Mouse (Mus musculus): ENCODE measurements around the gene Rcn3. TPM values are rescaled to one million over a fixed set of nuclear protein-coding genes. Genes with fewer than 3 reads are reported as not detected.
A peak's percentile ranks its signal among the peaks of the same experiment; 100 is the strongest.

Rcn3 gene
- total RNA-seq, 2 experiments from 2014 or later = 57.2 to 80.5 TPM

GRCm38 (mm10) chr7:45081016-45081415, 11.0 kb downstream of the Rcn3 start:
- intact Hi-C loops (cut with DNase I; ENCODE audit: low total_unique reads) = no loop called here
- no peak for DNase-seq

GRCm38 (mm10) chr7:45079856-45080255, 12.2 kb downstream of the Rcn3 start:
- DNase-seq = peak; percentile 88
- intact Hi-C loops (cut with DNase I; ENCODE audit: low total_unique reads) = loop anchor here (2.0 kb wide), 1 partner anchor 57 kb away; the partner anchor contains the start of genes Flt3l and Gm45713

- intact Hi-C loops (cut with DNase I; ENCODE audit: low total_unique reads) = loop anchor here (2.0 kb wide), 1 partner anchor 58 kb away; the partner anchor contains the start of genes Flt3l and Gm45713
- DNase-seq = peak; percentile 77
Measured at GRCm38 (mm10) chr7:45078513-45078912, 13.5 kb downstream of the Rcn3 start.

- no peak for DNase-seq
- intact Hi-C loops (cut with DNase I; ENCODE audit: low total_unique reads) = loop anchor here (2.0 kb wide), 1 partner anchor 59 kb away; the partner anchor contains the start of genes Flt3l and Gm45713
Measured at GRCm38 (mm10) chr7:45077829-45078228, 14.2 kb downstream of the Rcn3 start.

GRCm38 (mm10) chr7:45077322-45077721, 14.7 kb downstream of the Rcn3 start:
- DNase-seq = no peak
- intact Hi-C loops (cut with DNase I; ENCODE audit: low total_unique reads) = no loop called here

- intact Hi-C loops (cut with DNase I; ENCODE audit: low total_unique reads) = no loop called here
- no peak for DNase-seq
Measured at GRCm38 (mm10) chr7:45076501-45076900, 15.5 kb downstream of the Rcn3 start.

GRCm38 (mm10) chr7:45075405-45075804, 16.6 kb downstream of the Rcn3 start:
- intact Hi-C loops (cut with DNase I; ENCODE audit: low total_unique reads) = no loop called here
- DNase-seq = peak; percentile 57

- DNase-seq = no peak
- intact Hi-C loops (cut with DNase I; ENCODE audit: low total_unique reads) = no loop called here
Measured at GRCm38 (mm10) chr7:45073949-45074348, 18.1 kb downstream of the Rcn3 start.

- intact Hi-C loops (cut with DNase I; ENCODE audit: low total_unique reads) = no loop called here
- no peak for DNase-seq
Measured at GRCm38 (mm10) chr7:45073171-45073707, 18.8 kb downstream of the Rcn3 start.

- DNase-seq = no peak
- intact Hi-C loops (cut with DNase I; ENCODE audit: low total_unique reads) = no loop called here
Measured at GRCm38 (mm10) chr7:45072230-45072629, 19.8 kb downstream of the Rcn3 start.

- intact Hi-C loops (cut with DNase I; ENCODE audit: low total_unique reads) = no loop called here
- DNase-seq = no peak
Measured at GRCm38 (mm10) chr7:45069671-45070070, 22.4 kb downstream of the Rcn3 start.

- intact Hi-C loops (cut with DNase I; ENCODE audit: low total_unique reads) = no loop called here
- peak; percentile 53 for DNase-seq
Measured at GRCm38 (mm10) chr7:45068000-45068318, 24.1 kb downstream of the Rcn3 start.

GRCm38 (mm10) chr7:45067190-45067999, 24.6 kb downstream of the Rcn3 start:
- DNase-seq = no peak
- intact Hi-C loops (cut with DNase I; ENCODE audit: low total_unique reads) = no loop called here

GRCm38 (mm10) chr7:45062239-45062835, 29.7 kb downstream of the Rcn3 start, which contains the start of the genes Nosip and Prrg2:
TSS of gene Nosip (plus strand) at chr7:45062429.
TSS of gene Prrg2 (minus strand) at chr7:45062677.
- intact Hi-C loops (cut with DNase I; ENCODE audit: low total_unique reads) = no loop called here
- peak; percentile 92 for DNase-seq

- no peak for DNase-seq
- intact Hi-C loops (cut with DNase I; ENCODE audit: low total_unique reads) = no loop called here
Measured at GRCm38 (mm10) chr7:45061532-45062075, 30.4 kb downstream of the Rcn3 start.

GRCm38 (mm10) chr7:45060632-45061122, 31.3 kb downstream of the Rcn3 start:
- intact Hi-C loops (cut with DNase I; ENCODE audit: low total_unique reads) = no loop called here
- no peak for DNase-seq

GRCm38 (mm10) chr7:45058607-45059571, 33.1 kb downstream of the Rcn3 start:
- DNase-seq = no peak
- intact Hi-C loops (cut with DNase I; ENCODE audit: low total_unique reads) = no loop called here

GRCm38 (mm10) chr7:45056972-45057348, 35.1 kb downstream of the Rcn3 start:
- no peak for DNase-seq
- intact Hi-C loops (cut with DNase I; ENCODE audit: low total_unique reads) = no loop called here

GRCm38 (mm10) chr7:45056329-45056971, 35.6 kb downstream of the Rcn3 start:
- intact Hi-C loops (cut with DNase I; ENCODE audit: low total_unique reads) = no loop called here
- DNase-seq = no peak

Measured in gastrocnemius, postnatal 14 days (tissue).